Mouse (Mus musculus): Measurements from ENCODE around the gene Mrpl20. TPM values are rescaled to one million over a fixed set of nuclear protein-coding genes. Genes with fewer than 3 reads are reported as not detected.

Mrpl20 gene
- total RNA-seq, 2 experiments from 2014 or later, result 38.3 to 49.1 TPM

DNA sequence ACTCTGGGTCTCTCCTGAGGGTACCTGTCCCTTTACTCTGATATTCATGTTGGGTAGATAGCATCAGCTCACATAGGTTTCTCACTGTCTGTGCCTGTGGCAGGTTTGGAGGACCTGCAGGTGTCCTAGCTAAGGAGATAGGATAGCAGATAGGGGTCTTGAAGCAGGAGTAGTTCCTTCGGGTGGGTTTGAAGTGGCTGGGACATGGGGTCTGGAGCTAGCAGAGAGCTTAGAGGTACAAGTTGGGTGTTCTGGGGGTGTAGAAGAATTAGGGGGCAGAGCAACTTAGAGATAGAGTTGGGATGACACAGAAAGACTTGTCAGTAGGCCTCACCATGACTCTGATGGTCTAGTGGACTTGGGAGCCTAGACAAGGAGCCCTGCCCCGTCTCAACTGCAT is 46.7 kb downstream of the Mrpl20 start:
- intact Hi-C loops (cut with DNase I), result no loop called here
- no peak for DNase-seq

GRCm38 (mm10) chr4:155849792-155850451 is 47.2 kb downstream of the Mrpl20 start:
- intact Hi-C loops (cut with DNase I), result no loop called here
- DNase-seq, result no peak

- DNase-seq, result no peak
- intact Hi-C loops (cut with DNase I), result no loop called here
Measured at GRCm38 (mm10) chr4:155851368-155851767, 48.7 kb downstream of the Mrpl20 start.

DNA sequence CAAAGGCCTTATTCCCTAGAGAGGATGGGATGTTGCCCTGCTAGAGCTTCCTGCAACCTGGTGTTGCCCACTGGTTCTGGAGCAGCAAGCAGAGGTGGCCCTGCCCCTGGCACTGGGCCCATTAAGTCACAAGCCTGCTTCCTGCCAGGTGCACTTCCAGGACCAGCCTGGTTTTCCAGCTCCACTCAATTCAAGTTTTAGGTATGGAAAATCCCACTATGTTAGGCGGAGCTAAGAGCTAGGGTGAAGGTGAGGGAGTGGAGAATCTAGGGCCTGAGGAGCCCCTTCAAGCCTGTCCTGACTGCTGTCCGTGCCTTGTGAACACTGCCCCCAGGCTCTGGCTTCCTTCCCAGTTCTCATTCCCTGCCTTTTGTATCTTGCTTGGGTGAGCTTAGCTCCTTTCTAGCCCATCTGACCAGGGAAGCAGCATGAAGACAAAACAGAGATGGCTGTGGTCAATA is 49.3 kb downstream of the Mrpl20 start:
- no peak for DNase-seq
- intact Hi-C loops (cut with DNase I), result no loop called here

GRCm38 (mm10) chr4:155853421-155853820 is 50.7 kb downstream of the Mrpl20 start:
- DNase-seq, result no peak
- intact Hi-C loops (cut with DNase I), result no loop called here

- intact Hi-C loops (cut with DNase I), result no loop called here
- DNase-seq, result no peak
Measured at GRCm38 (mm10) chr4:155854991-155855390, 52.3 kb downstream of the Mrpl20 start.

DNA sequence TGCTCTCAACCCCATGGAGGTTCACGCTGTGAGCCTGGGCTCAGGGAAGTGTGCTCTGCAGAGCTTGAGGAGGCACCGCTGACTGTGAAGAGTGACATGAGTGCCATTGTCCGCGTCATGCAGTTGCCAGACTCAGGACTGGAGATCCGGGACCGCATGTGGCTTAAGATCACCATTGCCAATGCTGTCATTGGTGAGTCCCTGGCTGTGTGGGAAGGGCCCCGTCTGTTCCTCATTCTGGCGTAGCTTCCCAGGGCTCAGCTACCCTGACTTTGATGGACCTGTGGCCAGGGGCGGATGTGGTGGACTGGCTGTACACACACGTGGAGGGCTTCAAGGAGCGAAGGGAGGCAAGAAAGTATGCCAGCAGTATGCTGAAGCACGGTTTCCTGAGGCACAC is 53.4 kb downstream of the Mrpl20 start:
- DNase-seq, result peak in 1 of 2 experiments; percentile 9
- intact Hi-C loops (cut with DNase I), result no loop called here

DNA sequence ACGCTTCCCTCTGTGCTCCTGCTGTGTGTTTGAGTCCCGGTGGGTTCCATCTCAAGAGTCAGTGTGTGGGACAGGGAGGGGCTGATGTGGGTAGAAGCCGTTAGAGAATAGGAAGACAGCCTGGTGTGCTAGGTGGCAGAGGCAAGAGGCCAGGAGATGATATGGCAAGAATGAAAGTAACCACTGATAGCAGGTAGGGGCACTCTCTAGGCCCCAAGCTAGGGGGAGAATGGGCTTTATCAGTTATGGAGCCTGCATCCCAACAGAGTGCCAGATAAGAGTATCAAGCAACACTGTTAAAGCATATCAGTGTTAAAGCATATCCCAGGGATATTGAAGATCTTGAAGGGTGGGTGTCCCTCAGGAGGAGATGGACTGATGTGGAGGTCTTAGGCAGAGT is 54.2 kb downstream of the Mrpl20 start:
- intact Hi-C loops (cut with DNase I), result no loop called here
- no peak for DNase-seq

- intact Hi-C loops (cut with DNase I), result no loop called here
- peak in 1 of 2 experiments; percentile 19 for DNase-seq
Measured at GRCm38 (mm10) chr4:155859318-155859717, 56.6 kb downstream of the Mrpl20 start.

Small RNA genes lying within 50 kb of the gene (microRNA-seq; reads per million reads assigned to microRNA genes)
- 0 reads per million in 2 experiments for gene Gm27743

Other genes starting within 250 kb of the Mrpl20 start
- 10 to 100 TPM; 16.6 to 16.9 TPM for gene Nadk, start 240.5 kb upstream of the Mrpl20 start, total RNA-seq (2021)
- gene Slc35e2, start 201.5 kb upstream of the Mrpl20 start, total RNA-seq (2021), result 1 to 10 TPM; 2.9 to 3.8 TPM
- 10 to 100 TPM; 20.6 to 28.1 TPM for gene Cdk11b, start 178.0 kb upstream of the Mrpl20 start, total RNA-seq (2021)
- gene Gm10563, start 157.5 kb upstream of the Mrpl20 start, total RNA-seq (2021), result not detected
- 1 to 10 TPM; 2.2 to 3.5 TPM for gene Mmp23, start 149.5 kb upstream of the Mrpl20 start, total RNA-seq (2021)
- 10 to 100 TPM; 13.8 to 15.2 TPM for gene Mib2, start 133.7 kb upstream of the Mrpl20 start, total RNA-seq (2021)
- 1 to 10 TPM; 1.2 to 1.3 TPM for gene Fndc10, start 108.5 kb upstream of the Mrpl20 start, total RNA-seq (2021)
- gene Ssu72, start 98.1 kb upstream of the Mrpl20 start, total RNA-seq (2021), result 10 to 100 TPM; 32.3 to 34.8 TPM
- gene Tmem240, start 68.1 kb upstream of the Mrpl20 start, total RNA-seq (2021), result under 1 TPM; 0.28 to 0.39 TPM
- 10 to 100 TPM; 23.7 to 26.6 TPM for gene Atad3a, start 41.8 kb upstream of the Mrpl20 start, total RNA-seq (2021)
- gene Vwa1, start 28.2 kb upstream of the Mrpl20 start, total RNA-seq (2021), result 1 to 10 TPM; 4.6 to 4.7 TPM
- under 1 TPM; 0.67 to 0.87 TPM for gene Tmem88b, start 17.0 kb upstream of the Mrpl20 start, total RNA-seq (2021)
- not detected for gene Ankrd65, start 12.4 kb upstream of the Mrpl20 start, total RNA-seq (2021)
- gene Ccnl2, start 9.6 kb downstream of the Mrpl20 start, total RNA-seq (2021), result 10 to 100 TPM; 19.7 to 23.7 TPM
- gene Aurkaip1, start 28.4 kb downstream of the Mrpl20 start, total RNA-seq (2021), result 10 to 100 TPM; 67.3 to 73.1 TPM
- gene Mxra8, start 36.8 kb downstream of the Mrpl20 start, total RNA-seq (2021), result 10 to 100 TPM; 29.9 to 32.7 TPM
- gene Dvl1, start 44.5 kb downstream of the Mrpl20 start, total RNA-seq (2021), result 100 to 1,000 TPM; 104 to 110 TPM
- under 1 TPM in 1 of 2 experiments, not detected in 1; 0.07 TPM for gene Tas1r3, start 60.5 kb downstream of the Mrpl20 start, total RNA-seq (2021)
- 10 to 100 TPM; 14.5 to 16.0 TPM for gene Cptp, start 66.6 kb downstream of the Mrpl20 start, total RNA-seq (2021)
- 10 to 100 TPM; 11.9 to 15.4 TPM for gene Ints11, start 66.7 kb downstream of the Mrpl20 start, total RNA-seq (2021)
- gene Pusl1, start 88.9 kb downstream of the Mrpl20 start, total RNA-seq (2021), result 10 to 100 TPM; 11.4 to 12.8 TPM
- gene Acap3, start 88.9 kb downstream of the Mrpl20 start, total RNA-seq (2021), result 1 to 10 TPM; 7.4 to 7.8 TPM
- 10 to 100 TPM; 53.3 to 61.5 TPM for gene Ube2j2, start 141.0 kb downstream of the Mrpl20 start, total RNA-seq (2021)
- 10 to 100 TPM; 13.1 to 21.3 TPM for gene C1qtnf12, start 159.4 kb downstream of the Mrpl20 start, total RNA-seq (2021)
- 1 to 10 TPM; 1.1 to 1.5 TPM for gene B3galt6, start 189.8 kb downstream of the Mrpl20 start, total RNA-seq (2021)
- 10 to 100 TPM; 63.1 to 68.4 TPM for gene Sdf4, start 190.0 kb downstream of the Mrpl20 start, total RNA-seq (2021)
- gene Tnfrsf4, start 211.0 kb downstream of the Mrpl20 start, total RNA-seq (2021), result under 1 TPM; 0.59 to 0.94 TPM
- gene Tnfrsf18, start 223.3 kb downstream of the Mrpl20 start, total RNA-seq (2021), result under 1 TPM in 1 of 2 experiments, not detected in 1; 0.48 TPM